Comparison of ENCODE assay signal across 12 mouse cellular contexts in the genomic region with DNA sequence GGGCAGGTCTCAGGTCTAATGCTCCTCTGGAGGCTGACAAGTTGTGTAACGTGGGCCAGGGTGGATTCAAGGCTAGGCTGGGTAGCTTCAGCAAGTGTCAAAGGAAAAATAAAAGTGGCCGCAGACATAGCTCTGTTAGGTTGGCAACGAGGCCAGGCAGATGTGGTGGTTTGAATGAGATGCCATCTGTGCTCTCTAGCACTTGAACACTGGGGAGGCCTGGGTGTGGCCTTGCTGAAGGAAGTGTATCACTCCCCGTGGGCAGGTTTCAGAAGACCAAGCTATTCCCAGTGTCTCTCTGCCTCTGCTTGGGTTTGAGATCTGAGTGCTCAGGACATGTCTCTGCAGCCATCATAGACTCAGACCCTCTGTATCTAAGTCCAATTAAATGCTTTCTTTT. TPM values are rescaled to one million over a fixed set of nuclear protein-coding genes. Genes with fewer than 3 reads are reported as not detected.
A peak's percentile ranks its signal among the peaks of the same experiment; 100 is the strongest.
DNase-seq lines count a peak whose midpoint lies in the region; ATAC-seq and TF ChIP-seq lines count a peak whose summit lies in the region.
"Had no signal": no experiment of that assay in that cellular context is flagged by ENCODE, and none has a peak within 500 bp of the region (broad histone marks: within the 10 kb centered on the region; RNA-seq: fewer than 3 reads in every experiment).

No protein-coding gene starts in this region.

- DNase-seq in heart, postnatal 25 days (ENCODE audit: low spot score): no peak
- DNase-seq in G1E (ENCODE audit: low spot score): peak; percentile 16
- no peak for DNase-seq in embryonic facial prominence, embryonic 14.5 days (ENCODE audit: low spot score)
- no peak for DNase-seq in layer of hippocampus, adult 18-20 months (ENCODE audit: low spot score in 2 of 2)
- no peak for DNase-seq in layer of hippocampus, postnatal 10 days (ENCODE audit: low spot score in 2 of 2)
- no peak for DNase-seq in embryo, embryonic 10 days (ENCODE audit: low spot score)
- DNase-seq: gastrocnemius, postnatal 14 days had no signal

- intact Hi-C loops in heart, postnatal 25 days (cut with DNase I): no loop called here

- no peak for TF ChIP-seq CTCF in G1E (IDR thresholded peaks at IDR 0.05; ENCODE audit: low read depth, low read length)

- 0 out of 4 replicates have a peak overlapping the region, but pooled peaks of 1 of the 2 experiments have one; percentile 73 for H3K27ac ChIP-seq in heart, embryonic 14.5 days (replicated peaks in 1 of 2; ENCODE audit: control insufficient read depth in 1 of 2, insufficient read depth in 1 of 2, low read depth in 2 of 2, low read length in 2 of 2)
- no peak overlapping the region for H3K27ac ChIP-seq in embryonic facial prominence, embryonic 14.5 days (replicated peaks; ENCODE audit: low read depth, low read length)

- no peaks in the 10 kb centered on the region for H3K9me3 ChIP-seq in heart, embryonic 14.5 days (ENCODE audit: control insufficient read depth, low read length)
- no peaks in the 10 kb centered on the region for H3K9me3 ChIP-seq in G1E (replicated peaks)
- H3K9me3 ChIP-seq in embryonic facial prominence, embryonic 14.5 days (ENCODE audit: control insufficient read depth, low read length): no peaks in the 10 kb centered on the region
- H3K9me3 ChIP-seq: hindbrain, embryonic 15.5 days; limb, embryonic 15.5 days; midbrain, embryonic 15.5 days had no signal

- H3K4me2 ChIP-seq in heart, embryonic 14.5 days (ENCODE audit: low read length): 0 out of 2 replicates have a peak overlapping the region, but pooled peaks have one; percentile 70
- H3K4me2 ChIP-seq in embryonic facial prominence, embryonic 14.5 days (ENCODE audit: low read depth, low read length): 0 out of 2 replicates have a peak overlapping the region, but pooled peaks have one; percentile 92

- H3K27me3 ChIP-seq in heart, embryonic 14.5 days (ENCODE audit: control insufficient read depth, insufficient read depth, low read length): no peaks in the 10 kb centered on the region
- no peaks in the 10 kb centered on the region for H3K27me3 ChIP-seq in G1E (ENCODE audit: insufficient read depth, low read length)
- H3K27me3 ChIP-seq in embryonic facial prominence, embryonic 14.5 days (replicated peaks; ENCODE audit: control insufficient read depth, insufficient read depth, low read length): no peaks in the 10 kb centered on the region
- H3K27me3 ChIP-seq: hindbrain, embryonic 15.5 days; limb, embryonic 15.5 days; midbrain, embryonic 15.5 days had no signal

- peaks cover 7 to 35% of the 10 kb centered on the region in 2 experiments; a peak in 3 of 4 replicates for H3K4me1 ChIP-seq in heart, embryonic 14.5 days (ENCODE audit: control insufficient read depth in 2 of 2, insufficient read depth in 2 of 2, low read length in 2 of 2)
- H3K4me1 ChIP-seq in G1E (ENCODE audit: insufficient read depth, low read depth, low read length): peaks cover 44% of the 10 kb centered on the region
- peaks cover 12% of the 10 kb centered on the region for H3K4me1 ChIP-seq in embryonic facial prominence, embryonic 14.5 days (ENCODE audit: control insufficient read depth, insufficient read depth, low read length)

- H3K9ac ChIP-seq in heart, embryonic 14.5 days (ENCODE audit: low read length): 0 out of 2 replicates have a peak overlapping the region, but pooled peaks have one; percentile 89
- H3K9ac ChIP-seq in embryonic facial prominence, embryonic 14.5 days (ENCODE audit: low read depth, low read length): no peak overlapping the region

- peaks cover 25% of the 10 kb centered on the region for H3K36me3 ChIP-seq in heart, embryonic 14.5 days (ENCODE audit: control insufficient read depth, insufficient read depth, low read length)
- peaks cover 63% of the 10 kb centered on the region for H3K36me3 ChIP-seq in G1E (replicated peaks)
- H3K36me3 ChIP-seq in embryonic facial prominence, embryonic 14.5 days (ENCODE audit: control insufficient read depth, insufficient read depth, low read length): peaks cover 23% of the 10 kb centered on the region; the same call in 1 of the 2 replicates
- H3K36me3 ChIP-seq: midbrain, embryonic 15.5 days had no signal

- 52% methylated on average over 4 of the region's 4 CpGs for WGBS in heart, embryonic 14.5 days
- WGBS in embryonic facial prominence, embryonic 14.5 days: 59% methylated on average over 4 of the region's 4 CpGs

- ATAC-seq in heart, embryonic 14.5 days (ENCODE audit: insufficient number of reproducible peaks, insufficient read depth, low FRiP score, low read depth): no peak
- no peak for ATAC-seq in G1E (ENCODE audit: extremely low read depth, insufficient number of reproducible peaks, low FRiP score, poor library complexity, severe bottlenecking)
- ATAC-seq in embryonic facial prominence, embryonic 14.5 days (ENCODE audit: low read depth): no peak
- ATAC-seq in megakaryocyte, adult 5-6 weeks (ENCODE audit: poor library complexity, severe bottlenecking): 0 out of 2 replicates have a peak, but pooled peaks have one; percentile 11

- no peak overlapping the region for H3K4me3 ChIP-seq in heart, embryonic 14.5 days (ENCODE audit: control insufficient read depth in 1 of 2, insufficient read depth in 1 of 2, low read depth in 1 of 2, low read length in 2 of 2)
- H3K4me3 ChIP-seq in G1E (ENCODE audit: low read depth, low read length): no peak overlapping the region; the same call in 1 of the 2 replicates
- no peak overlapping the region for H3K4me3 ChIP-seq in embryonic facial prominence, embryonic 14.5 days (ENCODE audit: low read depth, low read length)

RNA-seq across cellular contexts. Expression of a gene that starts 0.9 kb away (rescaled TPM):
- 85.3 and 91.7 TPM in 2 replicates for polyA plus RNA-seq in heart, embryonic 14.5 days (2014; fragmentation: Nextera tagmentation; extraction: Ambion mirVana)
- total RNA-seq in heart, postnatal 25 days (2021): 10 to 100 TPM; 30.1 to 34.9 TPM
- 110 and 115 TPM in 2 replicates for total RNA-seq in G1E (2014; fragmentation: Nextera tagmentation)
- total RNA-seq in G1E (2017): 59.6 and 63.0 TPM in 2 replicates
- polyA plus RNA-seq in G1E (2012): 60.2 and 66.7 TPM in 2 replicates
- 61.1 and 68.5 TPM in 2 replicates for polyA plus RNA-seq in embryonic facial prominence, embryonic 14.5 days (2014; fragmentation: Nextera tagmentation; extraction: Ambion mirVana)
- 0.49 and 2.1 TPM in 2 replicates for total RNA-seq in megakaryocyte, adult 5-6 weeks (2015)
- total RNA-seq in megakaryocyte, adult 5-6 weeks (2017): 1.2 and 1.3 TPM in 2 replicates
- total RNA-seq in layer of hippocampus, adult 18-20 months (2021): 10 to 100 TPM in 1 of 2 experiments, 1 to 10 TPM in 1; 9.5 to 10.7 TPM
- total RNA-seq in layer of hippocampus, postnatal 10 days (2021): 10 to 100 TPM; 16.6 to 20.9 TPM

RNA-seq across cellular contexts. Expression of a gene that starts 38.8 kb away (rescaled TPM):
- 11.0 and 13.5 TPM in 2 replicates for polyA plus RNA-seq in heart, embryonic 14.5 days (2014; fragmentation: Nextera tagmentation; extraction: Ambion mirVana)
- 1 to 10 TPM; 7.9 to 9.0 TPM for total RNA-seq in heart, postnatal 25 days (2021)
- not detected in 2 replicates for total RNA-seq in G1E (2014; fragmentation: Nextera tagmentation)
- 0.27 and 0.35 TPM in 2 replicates for total RNA-seq in G1E (2017)
- polyA plus RNA-seq in G1E (2012): not detected in 2 replicates
- polyA plus RNA-seq in embryonic facial prominence, embryonic 14.5 days (2014; fragmentation: Nextera tagmentation; extraction: Ambion mirVana): 21.3 and 24.5 TPM in 2 replicates
- 2.8 and 3.1 TPM in 2 replicates for total RNA-seq in megakaryocyte, adult 5-6 weeks (2015)
- total RNA-seq in megakaryocyte, adult 5-6 weeks (2017): 1.7 and 3.0 TPM in 2 replicates
- total RNA-seq in layer of hippocampus, adult 18-20 months (2021): 10 to 100 TPM; 29.6 to 31.3 TPM
- total RNA-seq in layer of hippocampus, postnatal 10 days (2021): 10 to 100 TPM; 27.7 to 34.2 TPM

RNA-seq across cellular contexts. Expression of a gene that starts 55.9 kb away (rescaled TPM):
- polyA plus RNA-seq in heart, embryonic 14.5 days (2014; fragmentation: Nextera tagmentation; extraction: Ambion mirVana): 18.3 and 18.7 TPM in 2 replicates
- 10 to 100 TPM; 13.6 to 16.4 TPM for total RNA-seq in heart, postnatal 25 days (2021)
- 102 and 142 TPM in 2 replicates for total RNA-seq in G1E (2014; fragmentation: Nextera tagmentation)
- total RNA-seq in G1E (2017): 33.2 and 36.7 TPM in 2 replicates
- 33.7 and 37.1 TPM in 2 replicates for polyA plus RNA-seq in G1E (2012)
- 29.7 and 31.3 TPM in 2 replicates for polyA plus RNA-seq in embryonic facial prominence, embryonic 14.5 days (2014; fragmentation: Nextera tagmentation; extraction: Ambion mirVana)
- total RNA-seq in megakaryocyte, adult 5-6 weeks (2015): 28.5 and 29.6 TPM in 2 replicates
- 15.4 and 16.1 TPM in 2 replicates for total RNA-seq in megakaryocyte, adult 5-6 weeks (2017)
- total RNA-seq in layer of hippocampus, adult 18-20 months (2021): 10 to 100 TPM; 47.2 to 55.0 TPM
- 10 to 100 TPM; 53.5 to 64.3 TPM for total RNA-seq in layer of hippocampus, postnatal 10 days (2021)
